ENCODE assay signal across 8 mouse cellular contexts in genomic region chr3:95434136-95434982, GRCm38 (mm10). TPM values are rescaled to one million over a fixed set of nuclear protein-coding genes. Genes with fewer than 3 reads are reported as not detected.
DNase-seq lines count a peak whose midpoint lies in the region; ATAC-seq and TF ChIP-seq lines count a peak whose summit lies in the region.

TSS of gene Arnt (plus strand) at chr3:95434388.

- no peaks in the 10 kb centered on the region; the same call in 1 of the 2 replicates for H3K4me1 ChIP-seq in heart, embryonic 12.5 days (replicated peaks)
- H3K4me1 ChIP-seq in kidney, postnatal 0 days (replicated peaks; ENCODE audit: insufficient read depth, low read length): no peaks in the 10 kb centered on the region
- 0 out of 2 replicates have a peak, but pooled peaks cover 2% of the 10 kb centered on the region for H3K4me1 ChIP-seq in liver, embryonic 11.5 days (replicated peaks; ENCODE audit: control insufficient read depth, insufficient read depth, low read length)
- peaks cover 4% of the 10 kb centered on the region; the same call in 1 of the 2 replicates for H3K4me1 ChIP-seq in stomach, embryonic 14.5 days (ENCODE audit: control insufficient read depth, insufficient read depth, low read length)

- peak within 1 kb of the TSS; percentile 76 for H3K4me2 ChIP-seq in heart, embryonic 12.5 days
- H3K4me2 ChIP-seq in kidney, postnatal 0 days (ENCODE audit: low read length): peak within 1 kb of the TSS; percentile 57
- peak within 1 kb of the TSS; percentile 85 for H3K4me2 ChIP-seq in liver, embryonic 11.5 days
- peak within 1 kb of the TSS; percentile 79 for H3K4me2 ChIP-seq in stomach, embryonic 14.5 days (replicated peaks; ENCODE audit: low read depth, low read length)

- peak; percentile 94 for ATAC-seq in erythroid progenitor cell, adult 5-6 weeks (replicated peaks; ENCODE audit: low FRiP score, poor library complexity, severe bottlenecking)
- peak; percentile 99 for ATAC-seq in heart, embryonic 12.5 days (ENCODE audit: insufficient number of reproducible peaks, low FRiP score)
- ATAC-seq in kidney, postnatal 0 days (replicated peaks; ENCODE audit: low FRiP score, low read depth): peak; percentile 100
- ATAC-seq in liver, embryonic 11.5 days (replicated peaks; ENCODE audit: low FRiP score): peak; percentile 99
- peak; percentile 100 for ATAC-seq in stomach, embryonic 14.5 days (ENCODE audit: insufficient number of reproducible peaks, insufficient read depth, low FRiP score, low read depth)

- H3K27me3 ChIP-seq in heart, embryonic 12.5 days (replicated peaks): no peaks in the 10 kb centered on the region
- H3K27me3 ChIP-seq in kidney, postnatal 0 days (ENCODE audit: insufficient read depth, low read length): no peaks in the 10 kb centered on the region
- H3K27me3 ChIP-seq in liver, embryonic 11.5 days (replicated peaks; ENCODE audit: control insufficient read depth, insufficient read depth, low read length): no peaks in the 10 kb centered on the region
- H3K27me3 ChIP-seq in stomach, embryonic 14.5 days (ENCODE audit: control insufficient read depth, insufficient read depth, low read length): no peaks in the 10 kb centered on the region

- DNase-seq in CD4-positive helper T cell, adult 2 months (ENCODE audit: low read depth, low spot score): peak; percentile 97
- peak; percentile 86 for DNase-seq in brain, embryonic 18.5 days (ENCODE audit: low read depth, low spot score)
- peak; percentile 99 for DNase-seq in kidney, postnatal 0 days (ENCODE audit: low spot score)
- DNase-seq in liver, embryonic 11.5 days (ENCODE audit: low spot score): peak; percentile 95
- peak; percentile 95 for DNase-seq in naive thymus-derived CD4-positive, alpha-beta T cell, adult 2 months (ENCODE audit: low read depth)

- peak within 1 kb of the TSS; percentile 71 for H3K27ac ChIP-seq in heart, embryonic 12.5 days (ENCODE audit: poor library complexity, severe bottlenecking)
- H3K27ac ChIP-seq in kidney, postnatal 0 days: peak within 1 kb of the TSS; percentile 88
- H3K27ac ChIP-seq in liver, embryonic 11.5 days (ENCODE audit: low read depth, low read length): peak within 1 kb of the TSS; percentile 77
- peak within 1 kb of the TSS; percentile 66 for H3K27ac ChIP-seq in stomach, embryonic 14.5 days (ENCODE audit: low read length)

- WGBS in heart, embryonic 12.5 days: under 1% methylated on average over 47 of the region's 47 CpGs
- WGBS in kidney, postnatal 0 days: 1% methylated on average over 46 of the region's 47 CpGs
- WGBS in liver, embryonic 11.5 days: under 1% methylated on average over 47 of the region's 47 CpGs
- under 1% methylated on average over 47 of the region's 47 CpGs for WGBS in stomach, embryonic 14.5 days

- no peak for TF ChIP-seq CTCF in kidney, postnatal 0 days (IDR thresholded peaks at IDR 0.05; ENCODE audit: low read depth)

- H3K36me3 ChIP-seq in heart, embryonic 12.5 days: peaks cover 17% of the 10 kb centered on the region
- 0 out of 2 replicates have a peak, but pooled peaks cover 3% of the 10 kb centered on the region for H3K36me3 ChIP-seq in kidney, postnatal 0 days (ENCODE audit: insufficient read depth, low read length)
- H3K36me3 ChIP-seq in liver, embryonic 11.5 days (ENCODE audit: control insufficient read depth, insufficient read depth, low read length): peaks cover 9% of the 10 kb centered on the region; the same call in 1 of the 2 replicates
- peaks cover 17% of the 10 kb centered on the region; the same call in 1 of the 2 replicates for H3K36me3 ChIP-seq in stomach, embryonic 14.5 days (ENCODE audit: control insufficient read depth, insufficient read depth, low read length)

- no peaks in the 10 kb centered on the region for H3K9me3 ChIP-seq in heart, embryonic 12.5 days (replicated peaks)
- H3K9me3 ChIP-seq in kidney, postnatal 0 days (replicated peaks; ENCODE audit: low read length): no peaks in the 10 kb centered on the region
- no peaks in the 10 kb centered on the region for H3K9me3 ChIP-seq in liver, embryonic 11.5 days (ENCODE audit: control insufficient read depth, low read length)
- H3K9me3 ChIP-seq in stomach, embryonic 14.5 days (ENCODE audit: control insufficient read depth, low read depth, low read length): no peaks in the 10 kb centered on the region

- H3K4me3 ChIP-seq in heart, embryonic 12.5 days: peak within 1 kb of the TSS; percentile 76
- H3K4me3 ChIP-seq in kidney, postnatal 0 days (replicated peaks; ENCODE audit: low read depth, low read length): peak within 1 kb of the TSS; percentile 88
- H3K4me3 ChIP-seq in liver, embryonic 11.5 days (ENCODE audit: low read depth, low read length): peak within 1 kb of the TSS; percentile 83
- peak within 1 kb of the TSS; percentile 84 for H3K4me3 ChIP-seq in stomach, embryonic 14.5 days (ENCODE audit: low read depth, low read length)

- H3K9ac ChIP-seq in heart, embryonic 12.5 days: peak within 1 kb of the TSS; percentile 84
- peak within 1 kb of the TSS; percentile 81 for H3K9ac ChIP-seq in kidney, postnatal 0 days (ENCODE audit: low read depth, low read length)
- peak within 1 kb of the TSS; percentile 84 for H3K9ac ChIP-seq in liver, embryonic 11.5 days (ENCODE audit: low read depth, low read length)
- peak within 1 kb of the TSS; percentile 81 for H3K9ac ChIP-seq in stomach, embryonic 14.5 days (replicated peaks; ENCODE audit: low read depth, low read length)

RNA-seq across cellular contexts. Expression of gene Arnt, which starts in this region (rescaled TPM):
- total RNA-seq in erythroid progenitor cell, adult 5-6 weeks (2015; ENCODE audit: low replicate concordance): 57.7 and 75.9 TPM in 2 replicates
- total RNA-seq in erythroid progenitor cell, adult 5-6 weeks (2017; ENCODE audit: low replicate concordance): 53.8 and 74.5 TPM in 2 replicates
- polyA plus RNA-seq in heart, embryonic 12.5 days (2016; fragmentation: Nextera tagmentation; extraction: Ambion mirVana): 35.0 and 38.0 TPM in 2 replicates
- polyA plus RNA-seq in kidney, postnatal 0 days (2015; fragmentation: Nextera tagmentation; extraction: Ambion mirVana): 21.6 and 26.7 TPM in 2 replicates
- polyA plus RNA-seq in liver, embryonic 11.5 days (2014; fragmentation: Nextera tagmentation; extraction: Ambion mirVana): 26.5 and 29.8 TPM in 2 replicates
- polyA plus RNA-seq in stomach, embryonic 14.5 days (2014; fragmentation: Nextera tagmentation; extraction: Ambion mirVana): 30.2 and 33.0 TPM in 2 replicates

Comparison
In these comparisons a context has a peak if more than half of its experiments do, and no peak if none do; other contexts are left out.
1. Peak in every context shown above with its lines: DNase-seq, ATAC-seq, H3K4me3 ChIP-seq and H3K27ac ChIP-seq.